Mouse (Mus musculus): ENCODE data around the gene Cyp2ab1. TPM values are rescaled to one million over a fixed set of nuclear protein-coding genes. Genes with fewer than 3 reads are reported as not detected.
A peak's percentile ranks its signal among the peaks of the same experiment; 100 is the strongest.

Cyp2ab1 gene
- polyA plus RNA-seq, 1 experiment from 2014 or later, result not detected

- Histone ChIP-seq H3K27ac (no peak overlapping the region), H3K4me3 (no peak overlapping the region), H3K27me3 (ENCODE audit: low read depth, poor library complexity, severe bottlenecking) (no peaks in the 10 kb centered on the region), H3K4me1 (no peaks in the 10 kb centered on the region), H3K36me3 (no peaks in the 10 kb centered on the region), H3K9me3 (replicated peaks) (no peaks in the 10 kb centered on the region)
- no peak for DNase-seq (ENCODE audit: low spot score)
- 86% methylated on average over 4 of the region's 4 CpGs for WGBS
These were observed 2.9 kb downstream of the Cyp2ab1 start for GRCm38 (mm10) chr16:20322274-20322673.

GRCm38 (mm10) chr16:20316770-20317169 lies 8.4 kb downstream of the Cyp2ab1 start:
- DNase-seq (ENCODE audit: low spot score), result no peak
- no peaks in the 10 kb centered on the region for H3K27me3 ChIP-seq (ENCODE audit: low read depth, poor library complexity, severe bottlenecking)
- no peaks in the 10 kb centered on the region for H3K9me3 ChIP-seq (replicated peaks)
- no peaks in the 10 kb centered on the region for H3K4me1 ChIP-seq
- H3K4me3 ChIP-seq, result no peak overlapping the region
- WGBS, result 79% methylated on average over 6 of the region's 6 CpGs
- H3K27ac ChIP-seq, result no peak overlapping the region
- no peaks in the 10 kb centered on the region for H3K36me3 ChIP-seq

GRCm38 (mm10) chr16:20315266-20315665 lies 9.9 kb downstream of the Cyp2ab1 start:
- WGBS, result 88% methylated on average over 4 of the region's 4 CpGs
- Histone ChIP-seq H3K4me3 (no peak overlapping the region), H3K9me3 (replicated peaks) (no peaks in the 10 kb centered on the region), H3K36me3 (no peaks in the 10 kb centered on the region), H3K4me1 (no peaks in the 10 kb centered on the region), H3K27ac (no peak overlapping the region), H3K27me3 (ENCODE audit: low read depth, poor library complexity, severe bottlenecking) (no peaks in the 10 kb centered on the region)
- DNase-seq (ENCODE audit: low spot score), result no peak

DNA sequence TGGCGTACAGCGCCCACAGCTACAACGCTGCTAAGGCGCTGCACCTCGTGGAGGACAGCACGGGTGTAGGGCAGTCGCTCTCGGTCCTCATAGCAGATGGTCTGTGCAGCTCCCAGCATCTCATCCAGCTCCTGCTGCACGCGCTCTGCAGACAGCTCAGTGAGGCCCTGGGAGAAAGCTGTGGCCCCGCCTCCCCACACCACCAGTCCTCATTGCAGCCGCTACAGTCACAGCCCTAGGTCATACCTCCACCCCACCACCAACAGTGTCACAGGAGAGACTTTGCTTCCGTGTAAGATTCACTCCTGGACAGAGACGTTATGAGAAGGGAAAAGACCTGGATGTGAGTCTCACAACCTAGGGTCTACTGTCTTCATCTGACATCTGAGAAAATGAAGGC lies 12.9 kb downstream of the Cyp2ab1 start:
- no peak for DNase-seq (ENCODE audit: low spot score)
- 66% methylated on average over 14 of the region's 14 CpGs for WGBS

DNA sequence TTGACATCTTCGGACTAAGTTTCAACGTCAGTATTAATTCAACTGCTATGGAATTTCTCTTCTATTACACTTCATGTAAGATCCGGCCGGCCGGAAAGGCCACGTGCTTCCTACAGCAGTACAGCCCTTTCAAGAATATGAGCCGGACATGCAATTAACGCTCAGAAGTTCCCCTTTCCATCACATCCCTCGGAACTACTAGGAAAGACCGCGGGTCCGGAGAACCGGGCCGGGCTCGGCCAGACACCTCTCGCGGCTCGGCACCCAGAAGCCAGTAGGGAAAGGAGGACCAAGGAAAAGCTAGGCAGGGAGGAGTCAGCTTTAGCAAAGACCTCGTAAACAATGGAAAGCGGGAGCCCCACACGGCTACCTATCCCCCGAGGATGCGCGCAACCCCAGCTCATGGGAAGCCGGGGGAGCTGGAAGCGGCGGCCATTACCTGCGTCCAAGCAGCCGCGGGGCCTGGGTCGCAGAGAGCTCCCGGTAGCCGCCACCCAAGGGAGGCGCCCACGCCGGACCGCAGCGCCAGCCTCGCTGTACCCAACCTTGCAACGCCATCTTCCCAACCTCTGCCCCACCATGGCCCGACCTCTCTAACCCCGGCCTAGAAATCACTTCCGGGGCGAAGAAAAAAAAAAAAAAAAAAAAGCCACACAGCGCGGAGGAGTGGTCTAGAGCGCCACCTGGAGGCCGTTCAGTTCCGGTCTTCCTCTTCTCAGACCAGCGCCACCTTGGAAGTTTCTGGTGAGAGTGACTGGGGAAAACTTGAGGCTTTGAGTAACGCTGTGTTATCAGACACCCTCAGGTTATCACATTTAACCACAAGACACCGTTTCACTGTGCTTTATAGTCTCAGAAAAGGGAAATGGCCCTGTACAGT lies 23.2 kb downstream of the Cyp2ab1 start, which contains the start of gene Parl:
Parl (minus strand) TSS at position 618 of the 880 bp plus-strand sequence.
- peaks cover 20% of the 10 kb centered on the region for H3K36me3 ChIP-seq
- under 1% methylated on average over 52 of the region's 52 CpGs for WGBS
- peaks cover 16% of the 10 kb centered on the region for H3K4me1 ChIP-seq
- no peaks in the 10 kb centered on the region for H3K9me3 ChIP-seq (replicated peaks)
- peak within 1 kb of the TSS; percentile 91 for H3K4me3 ChIP-seq
- H3K27me3 ChIP-seq (ENCODE audit: low read depth, poor library complexity, severe bottlenecking), result no peaks in the 10 kb centered on the region
- H3K27ac ChIP-seq, result peak within 1 kb of the TSS; percentile 93
- peak; percentile 94 for DNase-seq (ENCODE audit: low spot score)

More for the DNA sequence above, 12.9 kb downstream of the Cyp2ab1 start:
- no peaks in the 10 kb centered on the region for H3K36me3 ChIP-seq
- no peaks in the 10 kb centered on the region for H3K9me3 ChIP-seq (replicated peaks)
- H3K27ac ChIP-seq, result no peak overlapping the region
- H3K27me3 ChIP-seq (ENCODE audit: low read depth, poor library complexity, severe bottlenecking), result no peaks in the 10 kb centered on the region
- no peaks in the 10 kb centered on the region; the same call in 1 of the 2 replicates for H3K4me1 ChIP-seq
- no peak overlapping the region for H3K4me3 ChIP-seq

DNA sequence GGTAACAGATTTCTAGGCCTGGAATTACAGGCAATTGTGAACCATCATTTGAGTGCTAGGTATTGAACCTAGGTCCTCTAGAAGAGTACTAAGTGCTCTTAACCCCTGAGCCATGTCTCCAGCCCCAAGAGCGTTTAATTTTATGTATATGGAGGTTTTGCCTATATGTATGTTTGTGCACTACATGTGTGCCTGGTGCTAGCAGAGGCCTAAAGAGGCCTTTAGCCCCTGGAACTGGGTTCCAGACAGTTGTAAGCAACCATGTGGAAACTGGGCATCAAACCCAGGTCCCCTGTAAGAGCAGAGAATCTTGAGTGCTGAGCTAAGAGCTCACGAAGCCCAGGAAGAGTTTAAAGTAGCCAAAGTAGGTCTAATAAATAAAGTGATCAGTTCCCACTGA lies 25.1 kb downstream of the Cyp2ab1 start:
- WGBS, result 96% methylated on average over 2 of the region's 2 CpGs
- Histone ChIP-seq H3K9me3 (replicated peaks) (no peaks in the 10 kb centered on the region), H3K4me3 (no peak overlapping the region), H3K27ac (no peak overlapping the region), H3K27me3 (ENCODE audit: low read depth, poor library complexity, severe bottlenecking) (no peaks in the 10 kb centered on the region), H3K4me1 (peaks cover 16% of the 10 kb centered on the region), H3K36me3 (peaks cover 40% of the 10 kb centered on the region)
- DNase-seq (ENCODE audit: low spot score), result no peak

- no peak for DNase-seq (ENCODE audit: low spot score)
- 88% methylated on average over 4 of the region's 4 CpGs for WGBS
- Histone ChIP-seq H3K36me3 (peaks cover 79% of the 10 kb centered on the region), H3K4me3 (no peak overlapping the region), H3K27ac (no peak overlapping the region), H3K27me3 (ENCODE audit: low read depth, poor library complexity, severe bottlenecking) (no peaks in the 10 kb centered on the region), H3K4me1 (no peaks in the 10 kb centered on the region), H3K9me3 (replicated peaks) (no peaks in the 10 kb centered on the region)
These were observed 45.0 kb downstream of the Cyp2ab1 start for GRCm38 (mm10) chr16:20280238-20280637.

DNA sequence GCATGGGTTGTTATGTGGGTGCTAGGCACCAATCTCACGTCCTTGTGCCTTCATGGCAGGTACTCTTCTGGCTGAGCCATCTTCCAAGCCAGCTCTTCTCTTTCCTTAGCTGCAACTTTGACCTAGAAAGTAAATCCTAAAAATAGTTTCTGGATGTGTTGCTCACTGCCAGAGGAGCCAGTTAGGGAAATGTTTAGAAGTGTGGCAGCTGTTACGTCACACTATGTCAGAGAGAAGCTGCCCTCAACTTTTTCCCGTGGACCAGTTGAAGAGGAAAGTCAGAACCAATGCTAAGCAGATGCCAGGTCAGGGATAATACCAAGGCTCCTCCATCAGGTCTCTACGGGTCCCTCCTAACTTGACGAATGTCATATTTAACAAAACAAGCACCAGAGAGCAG lies 45.8 kb downstream of the Cyp2ab1 start:
- WGBS, result 93% methylated on average over 5 of the region's 5 CpGs
- no peak overlapping the region for H3K27ac ChIP-seq
- H3K4me1 ChIP-seq, result no peaks in the 10 kb centered on the region
- H3K9me3 ChIP-seq (replicated peaks), result no peaks in the 10 kb centered on the region
- DNase-seq (ENCODE audit: low spot score), result no peak
- H3K4me3 ChIP-seq, result no peak overlapping the region
- H3K27me3 ChIP-seq (ENCODE audit: low read depth, poor library complexity, severe bottlenecking), result no peaks in the 10 kb centered on the region
- peaks cover 70% of the 10 kb centered on the region for H3K36me3 ChIP-seq

GRCm38 (mm10) chr16:20272994-20273393 lies 52.2 kb downstream of the Cyp2ab1 start:
- 70% methylated on average over 3 of the region's 3 CpGs for WGBS
- Histone ChIP-seq H3K27ac (no peak overlapping the region), H3K4me3 (no peak overlapping the region), H3K36me3 (peaks cover 6% of the 10 kb centered on the region), H3K27me3 (ENCODE audit: low read depth, poor library complexity, severe bottlenecking) (no peaks in the 10 kb centered on the region), H3K4me1 (no peaks in the 10 kb centered on the region), H3K9me3 (replicated peaks) (no peaks in the 10 kb centered on the region)
- no peak for DNase-seq (ENCODE audit: low spot score)

- Histone ChIP-seq H3K27ac (no peak overlapping the region), H3K36me3 (no peaks in the 10 kb centered on the region), H3K4me3 (no peak overlapping the region), H3K4me1 (no peaks in the 10 kb centered on the region), H3K9me3 (replicated peaks) (no peaks in the 10 kb centered on the region), H3K27me3 (ENCODE audit: low read depth, poor library complexity, severe bottlenecking) (no peaks in the 10 kb centered on the region)
- DNase-seq (ENCODE audit: low spot score), result no peak
- WGBS, result 84% methylated on average over 4 of the region's 4 CpGs
These were observed 53.9 kb downstream of the Cyp2ab1 start for GRCm38 (mm10) chr16:20271339-20271738.

GRCm38 (mm10) chr16:20265089-20265488 lies 60.1 kb downstream of the Cyp2ab1 start:
- Histone ChIP-seq H3K9me3 (replicated peaks) (no peaks in the 10 kb centered on the region), H3K4me3 (no peak overlapping the region), H3K4me1 (no peaks in the 10 kb centered on the region), H3K36me3 (no peaks in the 10 kb centered on the region), H3K27me3 (ENCODE audit: low read depth, poor library complexity, severe bottlenecking) (no peaks in the 10 kb centered on the region), H3K27ac (no peak overlapping the region)
- DNase-seq (ENCODE audit: low spot score), result no peak
- WGBS, result 87% methylated on average over 7 of the region's 7 CpGs
